ENCODE assay signal across 29 mouse cellular contexts in the genomic region with DNA sequence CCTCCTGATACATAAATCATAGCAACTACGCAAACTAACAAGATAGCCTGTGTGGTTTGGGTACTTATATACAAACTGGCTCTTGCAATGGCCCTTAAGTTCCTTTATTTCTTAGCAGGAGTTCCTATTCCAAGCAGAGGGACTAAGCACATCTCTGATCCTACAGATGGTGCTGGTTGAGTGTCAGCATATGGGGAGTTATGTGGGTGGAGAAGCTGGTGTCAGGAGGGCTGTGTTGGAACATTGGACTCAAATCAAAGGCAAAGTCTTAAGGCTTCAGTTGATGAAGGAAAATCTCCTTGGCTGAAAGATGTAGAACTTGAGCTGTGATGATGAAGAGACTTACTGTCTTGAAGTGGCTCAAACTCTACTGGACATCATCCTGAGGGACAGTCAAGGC.
DNase-seq lines count a peak whose midpoint lies in the region; TF ChIP-seq lines count a peak whose summit lies in the region.
"Had no signal": no experiment of that assay in that cellular context is flagged by ENCODE, and none has a peak within 500 bp of the region (broad histone marks: within the 10 kb centered on the region; RNA-seq: fewer than 3 reads in every experiment).

No protein-coding gene starts in this region.

- no peak overlapping the region for H3K4me3 ChIP-seq in left cerebral cortex, adult 2 months
- H3K4me3 ChIP-seq: embryonic facial prominence, embryonic 13.5 days; forebrain, embryonic 10.5 days; forebrain, embryonic 15.5 days; gastrocnemius, adult 2 months; heart, adult 2 months; heart, embryonic 12.5 days; hindbrain, embryonic 13.5 days; limb, embryonic 12.5 days; liver, embryonic 15.5 days; midbrain, embryonic 10.5 days; midbrain, embryonic 15.5 days had no signal

- no peak for TF ChIP-seq CTCF in left cerebral cortex, adult 2 months (IDR thresholded peaks at IDR 0.05)

- peak; percentile 32 for DNase-seq in layer of hippocampus, adult 11-12 months (ENCODE audit: low spot score)
- no peak for DNase-seq in layer of hippocampus, postnatal 10 days (ENCODE audit: low spot score in 2 of 2)
- peak; percentile 73 for DNase-seq in right cerebral cortex, adult 18-20 months
- no peak for DNase-seq in right cerebral cortex, postnatal 14 days
- no peak for DNase-seq in left cerebral cortex, adult 2 months (ENCODE audit: extremely low spot score in 1 of 2, low spot score in 2 of 2)
- peak; percentile 91 for DNase-seq in telencephalon, adult 2 months (ENCODE audit: low read depth, low spot score)
- no peak for DNase-seq in testis, postnatal 14 days (ENCODE audit: low spot score)
- DNase-seq: adrenal gland, postnatal 14 days; cerebellum, adult 11-12 months; cerebellum, adult 9-11 months; gastrocnemius, adult 2 months; heart, adult 2 months; heart, postnatal 4 days; kidney, adult 9 months; kidney, postnatal 25 days; lung, embryonic 14.5 days; lung, postnatal 14 days; spleen, adult 18-20 months; thymus, adult 2 months; thymus, postnatal 36 days had no signal

- intact Hi-C loops in left cerebral cortex, adult 2 months (cut with DNase I), result loop anchor here (5.0 kb wide), 1 partner anchor 184 kb away; no protein-coding TSS in a partner anchor

- H3K27ac ChIP-seq in left cerebral cortex, adult 2 months, result peak overlapping the region; percentile 76
- H3K27ac ChIP-seq: embryonic facial prominence, embryonic 13.5 days; forebrain, embryonic 10.5 days; forebrain, embryonic 15.5 days; gastrocnemius, adult 2 months; heart, adult 2 months; hindbrain, embryonic 13.5 days; limb, embryonic 12.5 days; liver, embryonic 15.5 days; midbrain, embryonic 10.5 days; midbrain, embryonic 15.5 days had no signal

Comparison
In these comparisons a context has a peak if more than half of its experiments do, and no peak if none do; other contexts are left out.
1. DNase-seq: peak in layer of hippocampus, adult 11-12 months (single experiment), right cerebral cortex, adult 18-20 months (single experiment) and telencephalon, adult 2 months (single experiment); none in layer of hippocampus, postnatal 10 days (0 of 2), right cerebral cortex, postnatal 14 days (single experiment), left cerebral cortex, adult 2 months (0 of 2) and testis, postnatal 14 days (single experiment).